Mouse (Mus musculus): ENCODE measurements around the gene Olfr948.

DNA sequence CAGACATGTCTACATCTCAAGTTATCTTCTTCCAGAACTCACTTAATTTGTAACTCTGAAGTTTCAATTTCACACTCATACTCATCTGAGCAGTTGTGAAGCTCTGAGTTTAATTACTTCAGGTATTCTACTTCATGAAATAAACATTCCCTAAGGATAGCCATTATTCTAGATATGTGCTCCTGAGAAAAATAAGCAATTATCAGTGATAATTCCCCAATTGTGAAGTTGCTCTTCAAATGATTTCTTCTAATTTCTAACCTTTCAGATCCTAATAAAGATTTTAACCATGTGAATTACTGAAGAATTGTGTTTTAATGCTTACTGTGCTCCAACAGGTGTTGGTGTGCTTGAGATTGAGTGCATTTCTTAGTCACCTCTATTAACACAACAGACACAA, at the start of gene Olfr948:
- TF ChIP-seq GATA1 (IDR thresholded peaks at IDR 0.05; ENCODE audit: borderline replicate concordance, low read length) (no peak), FLI1 (IDR thresholded peaks at IDR 0.05; ENCODE audit: low read length) (no peak)

All from megakaryocyte, embryonic 14.5 days (primary cell).